Mouse (Mus musculus) intestine, embryonic 16.5 days (tissue): ENCODE results near the gene Slc22a23. TPM values are rescaled to one million over a fixed set of nuclear protein-coding genes. Genes with fewer than 3 reads are reported as not detected.
A peak's percentile ranks its signal among the peaks of the same experiment; 100 is the strongest.

Source experiments
- ATAC-seq: fragments of 200-750 bp; cut with Nextera tagmentation; 2 replicates; pipeline ENCODE4 v1.8.0; 2017; ENCODE audit warnings: moderate TSS enrichment, moderate library complexity
- H3K27ac ChIP-seq: fragments of 300-500 bp; sonication (generic); 2 replicates; pipeline ENCODE4 v1.5.1; 2014; ENCODE audit warnings: mild to moderate bottlenecking, low read length
- H3K27me3 ChIP-seq: fragments of 300-500 bp; sonication (generic); replicated peaks from 2 replicates; pipeline ENCODE4 v1.6.1; 2014; ENCODE audit warnings: low read length, control low read depth, mixed read lengths; ENCODE audit not compliant: control insufficient read depth, insufficient read depth
- H3K36me3 ChIP-seq: fragments of 300-500 bp; sonication (generic); 2 replicates; pipeline ENCODE4 v1.6.1; 2014; ENCODE audit warnings: low read length, control low read depth; ENCODE audit not compliant: control insufficient read depth, insufficient read depth
- H3K4me1 ChIP-seq: fragments of 300-500 bp; sonication (generic); 2 replicates; pipeline ENCODE4 v1.6.1; 2014; ENCODE audit warnings: low read length, control low read depth, mixed read lengths; ENCODE audit not compliant: control insufficient read depth, insufficient read depth
- H3K4me2 ChIP-seq: fragments of 300-500 bp; sonication (generic); 2 replicates; pipeline ENCODE4 v1.6.1; 2014; ENCODE audit warnings: low read depth, low read length, control low read depth
- H3K4me3 ChIP-seq: fragments of 300-500 bp; sonication (generic); 2 replicates; pipeline ENCODE4 v1.5.1; 2014; ENCODE audit warnings: mild to moderate bottlenecking, low read length
- H3K9ac ChIP-seq: fragments of 300-500 bp; sonication (generic); 2 replicates; pipeline ENCODE4 v1.6.1; 2014; ENCODE audit warnings: low read depth, low read length
- H3K9me3 ChIP-seq: fragments of 300-500 bp; sonication (generic); 2 replicates; pipeline ENCODE4 v1.6.1; 2016; ENCODE audit warnings: low read length, control low read depth; ENCODE audit not compliant: control insufficient read depth
- WGBS: fragments of 180-500 bp; shearing (Covaris S2); extraction: QIAGEN DNeasy Blood & Tissue Kit; methylation state at CpG from one replicate; pipeline ENCODE4 v1.1.7; 2014; 5-methylcytosine and 5-hydroxymethylcytosine counted together
- polyA plus RNA-seq: library from polyadenylated mRNA; unstranded; fragments of >200 nt; fragmentation: Nextera tagmentation; extraction: Ambion mirVana; gene quantifications from 2 replicates; pipeline ENCODE4 v1.2.1, GENCODE M21; 2015

The Slc22a23 gene
- polyA plus RNA-seq, 1 experiment from 2014 or later: 2.2 TPM

GRCm38 (mm10) chr13:34292042-34292441, 52.9 kb downstream of the Slc22a23 start:
- no peaks in the 10 kb centered on the region for H3K27me3 ChIP-seq
- H3K27ac ChIP-seq: no peak overlapping the region
- no peaks in the 10 kb centered on the region for H3K36me3 ChIP-seq
- H3K4me3 ChIP-seq: no peak overlapping the region
- 54% methylated on average over 2 of the region's 2 CpGs for WGBS
- peaks cover 4% of the 10 kb centered on the region; the same call in 1 of the 2 replicates for H3K4me1 ChIP-seq
- no peak overlapping the region for H3K9ac ChIP-seq
- ATAC-seq: no peak
- no peak overlapping the region for H3K4me2 ChIP-seq
- H3K9me3 ChIP-seq: no peaks in the 10 kb centered on the region

DNA sequence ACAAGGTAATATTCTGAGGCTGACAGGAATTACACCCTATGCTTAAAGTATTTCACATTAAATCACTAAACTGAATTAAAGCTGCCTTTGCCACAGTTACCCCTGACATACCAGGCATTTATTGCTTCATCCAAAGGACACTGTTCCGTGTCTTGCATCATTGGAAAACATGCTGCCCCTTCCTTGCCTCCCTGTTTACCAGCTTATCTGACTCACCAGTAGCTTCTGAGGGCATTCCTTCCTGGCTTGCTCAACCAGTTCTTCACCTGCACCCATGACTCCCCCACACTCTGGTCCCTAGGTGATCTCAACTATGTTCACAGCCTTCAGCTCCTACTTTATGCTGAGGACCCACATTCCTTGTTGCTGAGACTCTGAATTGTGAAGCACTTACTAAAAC, 54.6 kb downstream of the Slc22a23 start:
- Histone ChIP-seq H3K4me1 (peaks cover 4% of the 10 kb centered on the region; the same call in 1 of the 2 replicates), H3K36me3 (no peaks in the 10 kb centered on the region), H3K9me3 (no peaks in the 10 kb centered on the region), H3K4me2 (no peak overlapping the region), H3K4me3 (no peak overlapping the region), H3K27ac (no peak overlapping the region), H3K9ac (no peak overlapping the region), H3K27me3 (no peaks in the 10 kb centered on the region)
- WGBS: 72% methylated on average over 1 of the region's 1 CpGs
- ATAC-seq: peak; percentile 68

- no peak for ATAC-seq
- H3K4me3 ChIP-seq: no peak overlapping the region
- H3K4me1 ChIP-seq: peaks cover 4% of the 10 kb centered on the region; the same call in 1 of the 2 replicates
- no peak overlapping the region for H3K27ac ChIP-seq
- H3K4me2 ChIP-seq: no peak overlapping the region
- H3K27me3 ChIP-seq: no peaks in the 10 kb centered on the region
- no peaks in the 10 kb centered on the region for H3K36me3 ChIP-seq
- no peaks in the 10 kb centered on the region for H3K9me3 ChIP-seq
- WGBS: 86% methylated on average over 2 of the region's 2 CpGs
- no peak overlapping the region for H3K9ac ChIP-seq
Observed at GRCm38 (mm10) chr13:34289567-34289966, 55.4 kb downstream of the Slc22a23 start.

DNA sequence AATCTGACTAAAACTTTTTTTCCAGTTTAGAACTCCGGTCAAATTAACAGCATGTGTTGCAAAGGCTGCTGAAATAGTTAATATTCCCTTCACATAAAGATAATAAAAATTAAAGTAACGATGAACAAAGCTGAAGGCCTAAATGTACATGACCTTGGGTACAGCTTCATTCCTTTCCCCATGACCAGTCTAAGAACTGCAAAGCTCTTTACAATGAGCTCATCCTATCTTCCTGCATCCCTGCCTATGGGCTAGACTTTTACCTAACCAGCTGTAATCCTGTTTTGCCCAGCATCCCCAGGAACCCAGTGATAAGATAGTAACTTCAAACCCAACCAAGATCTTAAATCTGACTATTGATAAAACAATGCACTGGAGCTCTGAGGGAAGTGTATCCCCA, 56.9 kb downstream of the Slc22a23 start:
- no peak overlapping the region for H3K4me2 ChIP-seq
- H3K36me3 ChIP-seq: no peaks in the 10 kb centered on the region
- peaks cover 4% of the 10 kb centered on the region; the same call in 1 of the 2 replicates for H3K4me1 ChIP-seq
- no peaks in the 10 kb centered on the region for H3K9me3 ChIP-seq
- no peak overlapping the region for H3K4me3 ChIP-seq
- no peak for ATAC-seq
- no peak overlapping the region for H3K27ac ChIP-seq
- H3K27me3 ChIP-seq: no peaks in the 10 kb centered on the region
- H3K9ac ChIP-seq: no peak overlapping the region
- WGBS: 65% methylated on average over 2 of the region's 2 CpGs

GRCm38 (mm10) chr13:34287601-34288083, 57.3 kb downstream of the Slc22a23 start:
- WGBS: 45% methylated on average over 9 of the region's 9 CpGs
- Histone ChIP-seq H3K4me1 (peaks cover 4% of the 10 kb centered on the region; the same call in 1 of the 2 replicates), H3K4me3 (no peak overlapping the region), H3K9ac (no peak overlapping the region), H3K4me2 (no peak overlapping the region), H3K36me3 (no peaks in the 10 kb centered on the region), H3K9me3 (no peaks in the 10 kb centered on the region), H3K27ac (no peak overlapping the region), H3K27me3 (no peaks in the 10 kb centered on the region)
- no peak for ATAC-seq

DNA sequence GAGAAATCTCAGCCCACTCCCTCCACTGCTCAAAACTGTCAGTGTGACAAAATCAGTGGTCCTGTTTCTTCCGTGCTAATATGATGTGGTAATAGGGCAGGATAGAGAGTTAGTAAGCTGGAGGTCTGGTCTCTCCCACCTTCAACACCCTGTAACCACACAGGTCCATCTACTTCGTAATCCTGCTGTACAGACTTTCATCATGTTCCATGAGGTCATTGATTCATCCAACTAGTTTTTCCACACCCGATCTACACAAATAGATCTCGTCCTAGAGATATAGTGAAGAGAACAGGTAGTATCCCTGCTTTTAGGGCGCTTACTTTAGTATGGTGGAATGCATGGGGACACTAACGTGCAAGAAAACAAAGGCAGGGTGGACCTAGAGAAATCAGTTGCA, 63.6 kb downstream of the Slc22a23 start:
- Histone ChIP-seq H3K36me3 (no peaks in the 10 kb centered on the region), H3K27ac (no peak overlapping the region), H3K9me3 (no peaks in the 10 kb centered on the region), H3K4me2 (no peak overlapping the region), H3K4me1 (no peaks in the 10 kb centered on the region), H3K9ac (no peak overlapping the region), H3K27me3 (no peaks in the 10 kb centered on the region), H3K4me3 (no peak overlapping the region)
- 86% methylated on average over 6 of the region's 6 CpGs for WGBS
- ATAC-seq: no peak

DNA sequence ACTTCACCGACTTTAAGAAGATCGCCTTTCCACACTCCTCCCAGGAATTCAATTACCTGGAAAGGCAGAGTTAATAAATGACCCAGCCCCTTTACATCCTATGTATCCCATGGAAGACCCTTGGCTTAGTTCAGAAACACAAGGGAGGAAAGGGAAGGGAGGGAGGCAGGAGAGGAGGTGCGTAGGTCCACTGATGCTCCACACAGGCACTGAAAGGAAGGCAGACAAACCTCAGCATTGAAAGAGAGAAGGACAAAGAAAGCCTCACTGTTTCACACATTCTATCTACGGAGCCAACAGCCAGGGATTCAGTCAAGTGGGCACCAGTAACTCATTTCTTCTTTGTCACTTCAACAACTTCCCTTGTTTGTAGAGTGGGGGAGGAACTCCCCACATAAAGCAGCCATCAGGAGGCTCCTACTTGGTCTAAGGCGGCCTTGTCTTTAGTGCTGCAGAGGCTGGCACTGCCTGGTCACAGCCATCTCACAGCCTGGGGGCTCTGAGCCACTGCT, 66.2 kb downstream of the Slc22a23 start:
- Histone ChIP-seq H3K4me1 (0 out of 2 replicates have a peak, but pooled peaks cover 2% of the 10 kb centered on the region), H3K27ac (no peak overlapping the region), H3K4me2 (no peak overlapping the region), H3K9me3 (no peaks in the 10 kb centered on the region), H3K27me3 (no peaks in the 10 kb centered on the region), H3K9ac (no peak overlapping the region), H3K4me3 (no peak overlapping the region), H3K36me3 (no peaks in the 10 kb centered on the region)
- WGBS: 78% methylated on average over 5 of the region's 5 CpGs
- no peak for ATAC-seq

- H3K9me3 ChIP-seq: no peaks in the 10 kb centered on the region
- H3K27ac ChIP-seq: no peak overlapping the region
- no peak for ATAC-seq
- H3K36me3 ChIP-seq: no peaks in the 10 kb centered on the region
- WGBS: 49% methylated on average over 6 of the region's 6 CpGs
- no peaks in the 10 kb centered on the region for H3K27me3 ChIP-seq
- H3K4me1 ChIP-seq: 0 out of 2 replicates have a peak, but pooled peaks cover 2% of the 10 kb centered on the region
- H3K9ac ChIP-seq: no peak overlapping the region
- no peak overlapping the region for H3K4me3 ChIP-seq
- H3K4me2 ChIP-seq: no peak overlapping the region
Observed at GRCm38 (mm10) chr13:34278288-34278701, 66.7 kb downstream of the Slc22a23 start.

DNA sequence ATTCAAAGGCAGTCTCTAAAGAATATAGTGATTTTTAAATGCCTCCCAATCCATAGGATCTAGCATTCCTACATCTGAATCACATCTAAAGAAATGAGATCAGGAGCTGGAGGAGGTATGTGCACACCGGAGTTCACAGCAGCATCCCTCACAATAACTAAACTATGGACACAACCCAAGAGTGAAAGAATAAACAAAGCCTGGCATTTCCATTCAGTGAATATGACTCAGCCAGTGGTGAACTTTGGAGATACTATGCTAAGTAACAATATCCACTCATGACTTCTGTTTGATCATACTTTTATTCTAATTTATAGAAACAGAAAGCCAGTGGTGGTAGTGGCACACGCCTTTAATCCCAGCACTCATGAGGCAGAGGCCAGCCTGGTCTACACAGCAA, 67.4 kb downstream of the Slc22a23 start:
- 85% methylated on average over 2 of the region's 2 CpGs for WGBS
- ATAC-seq: no peak

GRCm38 (mm10) chr13:34277001-34277400, 68.0 kb downstream of the Slc22a23 start:
- no peak overlapping the region for H3K4me3 ChIP-seq
- WGBS: 80% methylated on average over 3 of the region's 3 CpGs
- H3K27ac ChIP-seq: no peak overlapping the region
- no peaks in the 10 kb centered on the region for H3K36me3 ChIP-seq
- H3K4me2 ChIP-seq: no peak overlapping the region
- no peak overlapping the region for H3K9ac ChIP-seq
- H3K9me3 ChIP-seq: no peaks in the 10 kb centered on the region
- no peak for ATAC-seq
- H3K4me1 ChIP-seq: peaks cover 6% of the 10 kb centered on the region; the same call in 1 of the 2 replicates
- no peaks in the 10 kb centered on the region for H3K27me3 ChIP-seq

More for the DNA sequence above, 67.4 kb downstream of the Slc22a23 start:
- Histone ChIP-seq H3K36me3 (no peaks in the 10 kb centered on the region), H3K4me2 (no peak overlapping the region), H3K4me1 (0 out of 2 replicates have a peak, but pooled peaks cover 2% of the 10 kb centered on the region), H3K27ac (no peak overlapping the region), H3K27me3 (no peaks in the 10 kb centered on the region), H3K4me3 (no peak overlapping the region), H3K9me3 (no peaks in the 10 kb centered on the region), H3K9ac (no peak overlapping the region)
